Mouse (Mus musculus) kidney, embryonic 16.5 days (tissue): ENCODE measurements around the gene Dennd1a. TPM values are rescaled to one million over a fixed set of nuclear protein-coding genes. Genes with fewer than 3 reads are reported as not detected.
"Not testable (repeated sequence)": the region's sequence is repeated elsewhere in the genome, so short reads cannot be mapped to it uniquely, and the experiment has no call there.

Source experiments
- ATAC-seq: fragments of 200-750 bp; cut with Nextera tagmentation; 2 replicates; pipeline ENCODE4 v1.8.0; 2017; ENCODE audit warnings: moderate TSS enrichment; ENCODE audit not compliant: low FRiP score, low TSS enrichment
- H3K27ac ChIP-seq: fragments of 300-500 bp; sonication (generic); 2 replicates; pipeline ENCODE4 v1.5.1; 2014; ENCODE audit warnings: low read length
- H3K27me3 ChIP-seq: fragments of 300-500 bp; sonication (generic); 2 replicates; pipeline ENCODE4 v1.6.1; 2014; ENCODE audit warnings: low read length, control low read depth, mixed read lengths; ENCODE audit not compliant: insufficient read depth
- H3K36me3 ChIP-seq: fragments of 300-500 bp; sonication (generic); 2 replicates; pipeline ENCODE4 v1.6.1; 2014; ENCODE audit warnings: low read length, control low read depth, mixed read lengths; ENCODE audit not compliant: insufficient read depth
- H3K4me1 ChIP-seq: fragments of 300-500 bp; sonication (generic); 2 replicates; pipeline ENCODE4 v1.6.1; 2014; ENCODE audit warnings: low read length, control low read depth, mixed read lengths; ENCODE audit not compliant: insufficient read depth
- H3K4me2 ChIP-seq: fragments of 300-500 bp; sonication (generic); replicated peaks from 2 replicates; pipeline ENCODE4 v1.6.1; 2014; ENCODE audit warnings: low read depth, low read length
- H3K4me3 ChIP-seq: fragments of 300-500 bp; sonication (generic); 2 replicates; pipeline ENCODE4 v1.5.1; 2014; ENCODE audit warnings: mild to moderate bottlenecking, low read length
- H3K9ac ChIP-seq: fragments of 300-500 bp; sonication (generic); replicated peaks from 2 replicates; pipeline ENCODE4 v1.6.1; 2014; ENCODE audit warnings: low read length
- H3K9me3 ChIP-seq: fragments of 300-500 bp; sonication (generic); 2 replicates; pipeline ENCODE4 v1.6.1; 2016; ENCODE audit warnings: low read length, control low read depth
- WGBS: fragments of 180-500 bp; shearing (Covaris S2); extraction: QIAGEN DNeasy Blood & Tissue Kit; methylation state at CpG from one replicate; pipeline ENCODE4 v1.1.7; 2014; 5-methylcytosine and 5-hydroxymethylcytosine counted together
- polyA plus RNA-seq: library from polyadenylated mRNA; unstranded; fragments of >200 nt; fragmentation: Nextera tagmentation; extraction: Ambion mirVana; gene quantifications from 2 replicates; pipeline ENCODE4 v1.2.1, GENCODE M21; 2015

Gene Dennd1a
- polyA plus RNA-seq, 1 experiment from 2014 or later, result 14.3 TPM

DNA sequence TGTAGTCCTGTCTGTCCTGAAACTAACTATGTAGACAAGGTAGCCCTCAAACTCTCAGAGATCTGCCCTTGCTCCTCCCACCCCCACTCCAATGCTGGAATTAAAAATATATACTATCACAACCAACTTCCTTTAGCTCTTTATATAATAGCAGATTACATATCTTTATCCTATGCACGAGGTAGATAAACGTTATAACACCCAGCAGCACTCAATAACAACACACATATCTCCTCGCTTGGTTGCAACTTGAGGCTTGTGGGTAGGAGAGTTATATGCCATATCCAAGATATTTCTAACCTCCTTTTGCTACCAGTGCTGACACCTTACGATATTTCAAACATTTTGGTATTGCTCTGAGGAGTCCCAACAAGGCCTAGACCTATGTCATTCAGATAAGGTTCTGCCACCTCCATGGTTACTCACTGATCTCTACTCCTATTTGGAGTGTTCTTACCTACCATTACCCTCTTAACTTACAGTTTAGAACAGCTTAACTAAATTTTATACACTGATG is 346.3 kb downstream of the Dennd1a start:
- no peaks in the 10 kb centered on the region for H3K36me3 ChIP-seq
- H3K9ac ChIP-seq, result no peak overlapping the region
- H3K4me2 ChIP-seq, result no peak overlapping the region
- no peaks in the 10 kb centered on the region for H3K27me3 ChIP-seq
- ATAC-seq, result no peak
- no peaks in the 10 kb centered on the region for H3K4me1 ChIP-seq
- H3K4me3 ChIP-seq, result no peak overlapping the region
- no peak overlapping the region for H3K27ac ChIP-seq
- WGBS, result 90% methylated on average over 4 of the region's 4 CpGs
- H3K9me3 ChIP-seq, result no peaks in the 10 kb centered on the region

DNA sequence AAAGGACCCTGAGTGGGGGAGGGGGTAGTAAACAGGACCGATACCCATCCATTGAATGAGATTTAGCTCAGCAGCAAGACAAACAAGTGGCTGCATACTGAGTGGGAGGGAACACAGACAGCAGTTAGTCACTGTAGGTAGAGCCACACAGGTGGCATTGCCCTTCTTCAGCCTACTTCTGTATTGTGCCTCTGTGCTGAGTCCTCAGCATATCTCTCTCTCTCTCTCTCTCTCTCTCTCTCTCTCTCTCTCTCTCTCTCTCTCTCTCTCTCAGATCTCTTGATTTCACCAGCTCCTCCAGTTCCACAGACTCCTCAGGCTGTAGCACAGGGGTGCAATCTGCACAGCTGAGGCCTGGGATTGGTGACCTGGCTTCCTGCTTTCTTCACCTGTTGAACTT is 347.2 kb downstream of the Dennd1a start:
- no peak overlapping the region for H3K9ac ChIP-seq
- no peaks in the 10 kb centered on the region for H3K36me3 ChIP-seq
- no peak overlapping the region for H3K27ac ChIP-seq
- no peak for ATAC-seq
- no peaks in the 10 kb centered on the region for H3K4me1 ChIP-seq
- H3K27me3 ChIP-seq, result no peaks in the 10 kb centered on the region
- no peak overlapping the region for H3K4me2 ChIP-seq
- no peak overlapping the region for H3K4me3 ChIP-seq
- 74% methylated on average over 1 of the region's 1 CpGs for WGBS
- no peaks in the 10 kb centered on the region for H3K9me3 ChIP-seq

DNA sequence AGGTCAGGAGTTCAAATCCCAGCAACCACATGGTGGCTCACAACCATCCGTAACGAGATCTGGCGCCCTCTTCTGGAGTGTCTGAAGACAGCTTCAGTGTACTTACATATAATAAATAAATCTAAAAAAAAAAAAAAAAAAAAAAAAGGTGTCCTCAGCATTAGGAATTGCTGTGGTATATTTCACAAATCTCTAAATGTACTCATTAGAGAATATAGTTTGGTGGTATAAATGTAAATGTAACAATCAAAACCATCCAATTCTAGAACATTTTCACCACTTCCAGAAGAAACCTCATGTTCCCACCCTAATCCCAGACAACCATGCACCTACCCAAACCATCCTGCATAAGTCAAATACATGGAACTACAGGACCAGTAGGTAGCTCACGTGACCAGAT is 350.3 kb downstream of the Dennd1a start:
- H3K9ac ChIP-seq, H3K36me3 ChIP-seq, H3K4me1 ChIP-seq, H3K4me3 ChIP-seq, H3K27me3 ChIP-seq, H3K9me3 ChIP-seq, H3K4me2 ChIP-seq, ATAC-seq, H3K27ac ChIP-seq: not testable (repeated sequence)
- 89% methylated on average over 1 of the region's 4 CpGs for WGBS

DNA sequence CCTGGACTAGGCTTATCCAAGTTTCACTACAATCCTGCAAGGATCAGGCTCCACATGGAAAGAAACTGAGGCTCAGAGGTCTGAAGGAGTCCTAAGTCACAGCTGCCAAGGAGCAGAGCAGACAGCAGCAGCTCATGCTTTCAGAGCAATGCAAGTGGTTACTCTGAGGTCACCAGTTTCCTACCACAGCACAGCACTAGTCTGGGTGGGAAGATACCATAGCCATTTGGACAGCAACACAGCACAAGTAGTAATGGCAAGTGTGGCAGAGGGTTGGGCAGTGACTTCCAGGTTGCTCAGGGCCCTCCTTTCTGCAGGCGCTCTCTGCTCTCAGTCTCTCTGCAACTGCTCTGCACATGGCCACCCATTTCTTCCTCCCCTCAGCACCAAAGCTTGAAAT is 354.9 kb downstream of the Dennd1a start:
- 94% methylated on average over 1 of the region's 1 CpGs for WGBS
- no peak for ATAC-seq
- Histone ChIP-seq H3K27ac (no peak overlapping the region), H3K9me3 (no peaks in the 10 kb centered on the region), H3K4me3 (no peak overlapping the region), H3K9ac (no peak overlapping the region), H3K4me1 (no peaks in the 10 kb centered on the region), H3K4me2 (no peak overlapping the region), H3K27me3 (no peaks in the 10 kb centered on the region), H3K36me3 (no peaks in the 10 kb centered on the region)

DNA sequence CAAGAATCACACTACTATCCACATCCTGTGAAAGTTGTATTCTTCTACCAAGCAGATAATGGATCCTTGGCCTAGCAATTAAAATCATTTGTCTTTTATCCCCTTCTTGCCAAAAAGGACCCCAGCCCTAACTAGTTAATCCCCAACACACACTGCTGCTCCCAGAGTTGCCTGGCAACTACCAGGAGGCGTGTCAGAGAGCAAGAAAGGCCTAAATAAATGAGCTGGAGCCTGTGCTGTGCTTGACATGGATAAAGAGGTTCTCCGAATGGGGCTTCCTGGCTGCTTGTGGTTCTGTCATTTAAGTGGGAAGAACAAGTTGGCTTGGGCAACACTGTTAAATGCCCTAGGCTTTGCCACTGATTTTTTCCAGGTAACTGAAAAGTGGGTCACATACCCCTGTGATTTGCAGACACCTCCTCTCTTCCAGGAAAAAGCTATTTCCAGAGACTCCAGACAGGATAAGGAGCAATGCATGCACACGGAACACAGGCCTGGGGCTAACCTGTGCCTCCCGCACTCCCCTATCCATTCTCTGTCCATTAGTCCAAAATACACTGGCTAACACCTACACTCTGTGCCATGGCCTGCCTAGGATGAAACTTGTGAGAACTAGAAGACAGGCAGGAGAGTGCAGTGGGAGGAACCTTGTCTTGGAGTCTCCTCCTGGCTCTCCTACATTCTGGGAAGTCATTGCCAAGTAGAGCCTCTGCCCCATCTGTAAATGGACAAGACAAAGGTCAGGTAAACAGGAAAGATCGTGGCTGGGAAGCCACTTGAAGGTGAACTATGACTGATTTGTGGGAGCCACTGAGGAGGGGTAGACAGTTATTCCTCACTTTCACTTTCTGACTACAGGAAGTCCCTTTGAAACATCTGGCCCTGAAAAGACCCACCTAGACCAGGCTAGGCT is 355.9 kb downstream of the Dennd1a start:
- Histone ChIP-seq H3K27me3 (no peaks in the 10 kb centered on the region), H3K4me2 (no peak overlapping the region), H3K36me3 (no peaks in the 10 kb centered on the region), H3K4me3 (no peak overlapping the region), H3K4me1 (no peaks in the 10 kb centered on the region), H3K9me3 (no peaks in the 10 kb centered on the region), H3K9ac (no peak overlapping the region), H3K27ac (no peak overlapping the region)
- 54% methylated on average over 5 of the region's 5 CpGs for WGBS
- no peak for ATAC-seq

DNA sequence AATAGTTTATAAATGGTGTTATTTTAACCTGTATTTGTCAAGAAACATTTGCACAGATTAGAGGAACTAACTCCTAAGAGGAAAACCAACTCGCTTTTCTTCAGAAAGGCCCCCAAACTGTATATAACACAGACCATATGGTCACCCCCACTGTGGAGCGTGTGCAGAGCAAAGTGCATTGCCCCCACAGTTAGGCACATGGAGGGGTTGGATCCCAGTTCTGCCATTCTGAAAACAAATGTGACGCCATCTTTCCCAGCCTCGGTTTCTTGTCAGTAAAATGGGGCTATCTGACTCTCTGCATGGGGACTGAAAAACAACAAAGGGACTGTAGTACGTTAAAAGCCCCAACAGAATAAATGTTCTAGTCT is 361.1 kb downstream of the Dennd1a start:
- Histone ChIP-seq H3K9ac (no peak overlapping the region), H3K4me3 (no peak overlapping the region), H3K4me2 (no peak overlapping the region), H3K27ac (no peak overlapping the region), H3K4me1 (no peaks in the 10 kb centered on the region), H3K27me3 (no peaks in the 10 kb centered on the region), H3K36me3 (no peaks in the 10 kb centered on the region), H3K9me3 (no peaks in the 10 kb centered on the region)
- WGBS, result 68% methylated on average over 5 of the region's 5 CpGs
- ATAC-seq, result no peak

DNA sequence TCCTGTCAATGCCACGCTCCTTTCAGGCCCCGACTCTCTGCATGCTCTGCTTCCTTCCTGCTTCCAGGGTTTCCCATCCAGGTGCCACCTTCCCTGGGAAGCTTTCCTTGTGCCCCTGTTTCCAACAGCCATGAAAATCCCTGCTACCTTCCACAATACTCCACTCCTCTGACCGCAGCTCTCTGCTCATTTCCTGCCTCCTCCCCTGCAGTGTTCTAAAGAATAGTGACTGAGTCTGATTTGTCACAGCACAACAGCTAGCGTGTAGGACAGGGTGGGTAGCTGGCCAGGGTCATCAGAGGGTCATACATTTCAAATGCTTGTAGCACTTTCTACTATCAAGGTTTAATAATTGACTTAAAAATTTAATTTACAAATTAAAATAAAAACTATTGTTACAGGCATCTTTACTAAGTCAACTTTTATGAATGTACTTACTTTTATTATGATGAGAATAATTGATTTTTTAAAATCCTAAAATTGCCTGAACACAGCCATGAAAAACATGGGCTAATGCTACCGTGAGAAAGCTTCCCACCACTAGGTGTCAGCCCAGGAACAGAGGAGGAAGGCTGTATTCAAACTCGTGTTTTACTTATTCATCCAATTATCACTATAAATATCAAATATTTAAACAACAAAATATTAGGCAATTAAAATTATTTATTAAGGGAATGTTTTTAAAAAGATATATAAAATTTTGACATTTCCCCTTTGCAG is 361.6 kb downstream of the Dennd1a start:
- Histone ChIP-seq H3K27me3 (no peaks in the 10 kb centered on the region), H3K4me3 (no peak overlapping the region), H3K4me1 (no peaks in the 10 kb centered on the region), H3K9ac (no peak overlapping the region), H3K27ac (no peak overlapping the region), H3K4me2 (no peak overlapping the region), H3K9me3 (no peaks in the 10 kb centered on the region), H3K36me3 (no peaks in the 10 kb centered on the region)
- 34% methylated on average over 6 of the region's 6 CpGs for WGBS
- 0 out of 2 replicates have a peak, but pooled peaks have one; percentile 15 for ATAC-seq

DNA sequence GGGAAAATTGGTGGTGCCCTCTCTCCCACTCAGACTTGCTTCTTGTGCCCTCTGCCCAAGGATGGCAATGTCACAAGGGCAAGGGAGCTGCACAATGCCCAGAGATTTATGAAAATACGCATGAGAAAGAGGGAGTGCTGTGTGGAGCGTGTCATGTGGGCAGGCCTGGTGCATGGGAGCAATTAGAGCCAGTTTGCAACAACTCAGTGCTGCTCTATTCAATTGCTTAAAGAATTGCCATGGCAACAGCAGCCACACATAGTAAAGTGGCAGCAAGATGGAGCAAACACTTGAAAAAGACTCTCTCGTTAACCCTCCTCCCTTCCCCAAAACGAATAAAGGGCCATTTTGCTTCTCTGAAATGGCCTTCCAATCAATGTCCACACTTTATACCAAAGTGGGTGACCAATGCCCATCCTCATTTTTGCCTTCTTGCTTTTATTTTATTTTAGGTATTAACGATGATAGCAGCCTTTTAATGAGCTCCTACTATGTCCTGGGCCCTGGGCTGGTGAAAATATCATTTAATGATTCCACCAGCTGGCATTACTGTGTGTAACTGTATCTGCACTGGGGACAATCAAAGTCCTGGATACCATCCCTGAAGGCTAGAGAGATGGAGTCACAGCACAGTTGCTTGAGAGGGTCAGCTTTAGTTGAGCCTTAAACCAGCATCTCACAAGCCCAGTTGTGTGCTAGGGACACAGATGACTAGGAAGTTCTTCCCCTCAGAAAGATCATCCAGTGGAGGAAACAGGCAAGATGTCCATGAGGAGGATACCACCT is 378.3 kb downstream of the Dennd1a start:
- Histone ChIP-seq H3K27me3 (no peaks in the 10 kb centered on the region), H3K27ac (no peak overlapping the region), H3K4me1 (no peaks in the 10 kb centered on the region), H3K4me2 (no peak overlapping the region), H3K9me3 (no peaks in the 10 kb centered on the region), H3K36me3 (0 out of 2 replicates have a peak, but pooled peaks cover 3% of the 10 kb centered on the region), H3K9ac (no peak overlapping the region), H3K4me3 (no peak overlapping the region)
- no peak for ATAC-seq
- 63% methylated on average over 5 of the region's 5 CpGs for WGBS

DNA sequence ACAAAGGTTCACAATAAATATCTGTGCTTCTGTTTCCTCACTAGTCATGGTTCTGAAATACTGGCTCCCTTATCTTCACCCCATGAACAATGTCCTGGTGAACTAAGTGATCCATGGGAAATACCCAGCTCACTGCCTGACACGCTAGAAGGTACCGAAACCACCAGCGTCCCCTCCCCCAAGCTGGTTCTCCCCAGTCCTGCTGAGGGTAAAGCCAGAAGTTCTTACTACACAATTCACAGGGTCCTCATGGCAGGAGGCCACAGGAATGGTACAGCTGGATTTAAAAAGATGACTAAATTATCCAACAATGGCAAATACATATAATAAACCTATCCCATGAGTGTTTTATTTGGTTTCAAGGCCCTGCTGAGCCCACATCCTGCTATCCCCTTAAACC is 378.9 kb downstream of the Dennd1a start:
- H3K27ac ChIP-seq, result no peak overlapping the region
- no peak for ATAC-seq
- no peaks in the 10 kb centered on the region for H3K4me1 ChIP-seq
- H3K9ac ChIP-seq, result no peak overlapping the region
- WGBS, result 88% methylated on average over 3 of the region's 3 CpGs
- H3K4me3 ChIP-seq, result no peak overlapping the region
- H3K4me2 ChIP-seq, result no peak overlapping the region
- H3K27me3 ChIP-seq, result no peaks in the 10 kb centered on the region
- no peaks in the 10 kb centered on the region for H3K9me3 ChIP-seq
- H3K36me3 ChIP-seq, result 0 out of 2 replicates have a peak, but pooled peaks cover 3% of the 10 kb centered on the region
